Mouse (Mus musculus): ENCODE measurements at regions not wholly inside any gene's neighbourhood (a gene's known extent, or its start where the extent isn't known, plus 50 kb on each side); places are given as distances from the start of the nearest gene placed in this dataset.
A peak's percentile ranks its signal among the peaks of the same experiment; 100 is the strongest.

- DNase-seq (ENCODE audit: low read depth, low spot score) = peak; percentile 16
Measured at GRCm38 (mm10) chr7:73254972-73255371, 120.3 kb upstream of the Rgma start.

GRCm38 (mm10) chr7:73260140-73260539 is 115.2 kb upstream of the Rgma start:
- DNase-seq (ENCODE audit: low read depth, low spot score) = no peak

- DNase-seq (ENCODE audit: low read depth, low spot score) = peak; percentile 22
Measured at GRCm38 (mm10) chr7:73261750-73262149, 113.6 kb upstream of the Rgma start.

GRCm38 (mm10) chr7:73262526-73262925 is 112.8 kb upstream of the Rgma start:
- no peak for DNase-seq (ENCODE audit: low read depth, low spot score)

- no peak for DNase-seq (ENCODE audit: low read depth, low spot score)
Measured at GRCm38 (mm10) chr7:73269626-73270025, 105.7 kb upstream of the Rgma start.

- DNase-seq (ENCODE audit: low read depth, low spot score) = no peak
Measured at GRCm38 (mm10) chr7:73272787-73273186, 102.5 kb upstream of the Rgma start.

DNA sequence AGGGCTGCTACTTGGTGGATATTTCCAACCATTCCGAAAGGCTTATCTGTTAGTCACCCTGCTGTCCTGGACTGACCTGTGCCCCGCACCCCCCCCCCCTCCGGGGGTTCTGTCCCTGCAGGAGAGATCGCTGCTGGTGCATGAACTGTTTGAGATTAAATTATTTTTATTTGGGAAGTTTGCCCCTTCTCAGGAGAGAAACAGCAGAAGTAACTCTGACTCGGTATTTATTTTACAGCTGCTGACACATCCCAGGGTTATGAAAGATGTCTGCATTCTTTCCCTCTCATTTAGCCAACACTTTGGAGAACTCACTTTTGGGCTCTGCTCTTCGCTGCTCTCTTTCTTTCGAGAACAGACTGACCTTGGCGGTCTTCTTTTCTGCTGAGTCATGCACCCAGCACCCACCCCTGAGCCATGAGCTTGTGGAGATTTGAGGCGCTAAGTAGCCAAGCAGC is 99.5 kb upstream of the Rgma start:
- no peak for DNase-seq (ENCODE audit: low read depth, low spot score)

DNA sequence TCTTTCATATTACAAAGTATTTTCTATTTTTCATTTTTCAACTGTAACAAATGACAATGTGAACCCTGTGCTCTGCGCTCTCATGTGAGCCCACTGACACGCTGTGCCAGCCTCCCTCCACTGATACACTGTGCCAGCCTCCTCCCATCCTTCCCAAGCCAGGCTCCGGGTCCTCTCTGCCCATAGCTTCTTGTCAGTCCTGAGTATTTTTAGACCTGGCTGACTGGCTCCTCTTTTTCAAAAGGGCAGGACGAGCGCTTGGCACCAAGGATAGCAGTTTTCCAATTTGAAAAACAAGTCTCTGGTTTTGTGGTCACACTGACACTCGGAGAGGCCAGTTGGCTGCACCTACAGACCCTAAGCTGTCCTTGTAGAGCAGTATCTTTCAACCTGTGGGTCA is 96.7 kb upstream of the Rgma start:
- peak; percentile 48 for DNase-seq (ENCODE audit: low read depth, low spot score)

GRCm38 (mm10) chr7:73279936-73280445 is 95.3 kb upstream of the Rgma start:
- DNase-seq (ENCODE audit: low read depth, low spot score) = peak; percentile 61

GRCm38 (mm10) chr7:73286244-73286643 is 89.1 kb upstream of the Rgma start:
- DNase-seq (ENCODE audit: low read depth, low spot score) = no peak

DNA sequence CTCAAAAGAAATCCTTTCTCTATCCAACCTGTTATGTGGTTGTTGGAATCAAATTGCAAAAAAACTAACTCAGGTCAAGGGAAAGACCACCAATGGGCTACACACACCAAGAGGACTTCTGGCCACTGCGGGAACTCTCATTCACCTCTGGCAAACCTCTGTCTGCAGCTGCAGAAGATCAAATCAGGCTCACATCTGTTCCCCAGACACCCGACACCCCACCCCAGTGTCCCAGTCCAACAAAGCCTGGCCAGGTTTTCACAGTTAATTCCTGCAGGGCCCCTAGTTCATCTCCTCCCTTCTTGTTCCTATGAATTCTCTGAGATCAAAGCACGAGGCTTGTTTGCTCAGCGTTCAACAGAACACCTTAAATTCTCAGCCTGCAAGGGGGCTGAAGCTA is 82.0 kb upstream of the Rgma start:
- no peak for DNase-seq (ENCODE audit: low read depth, low spot score)

- DNase-seq (ENCODE audit: low read depth, low spot score) = no peak
Measured at GRCm38 (mm10) chr7:73294399-73294798, 80.9 kb upstream of the Rgma start.

- DNase-seq (ENCODE audit: low read depth, low spot score) = peak; percentile 78
Measured at GRCm38 (mm10) chr7:73302501-73302900, 72.8 kb upstream of the Rgma start.

- DNase-seq (ENCODE audit: low read depth, low spot score) = no peak
Measured at GRCm38 (mm10) chr7:73303818-73304217, 71.5 kb upstream of the Rgma start.

- DNase-seq (ENCODE audit: low read depth, low spot score) = peak; percentile 22
Measured at GRCm38 (mm10) chr7:73304799-73305198, 70.5 kb upstream of the Rgma start.

DNA sequence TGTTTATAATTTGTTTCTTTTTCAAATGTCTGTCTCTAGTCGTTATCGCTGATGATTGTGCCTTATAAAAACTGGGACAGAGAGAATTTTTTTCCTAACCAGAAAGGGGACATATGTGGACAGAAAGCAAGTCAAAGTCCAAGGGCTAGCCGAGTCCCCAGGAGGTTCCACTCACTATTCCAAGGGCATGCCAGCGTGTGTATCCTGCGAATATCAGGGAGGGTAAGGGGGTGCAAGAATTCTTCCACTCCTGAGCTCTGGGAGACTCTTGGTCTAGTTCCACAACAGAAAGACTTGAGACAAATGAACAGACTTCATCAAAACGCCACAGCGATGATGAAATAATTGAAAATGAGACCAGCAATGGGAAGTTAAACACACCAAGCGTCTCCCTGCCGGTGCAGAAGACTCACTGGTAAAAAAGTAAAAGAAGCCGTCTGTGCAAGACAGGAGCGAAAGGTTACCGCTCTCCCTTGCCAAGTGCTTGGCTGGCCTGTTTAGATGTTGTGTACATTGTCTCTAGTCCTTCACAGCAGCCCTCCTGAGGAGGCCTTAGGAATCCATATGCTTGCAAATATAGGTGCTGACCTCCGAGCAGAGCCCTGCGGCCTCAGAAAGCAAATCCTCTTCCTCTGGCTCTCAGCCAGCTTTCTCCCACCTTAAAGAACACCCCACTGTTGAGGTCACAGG is 69.9 kb upstream of the Rgma start:
- DNase-seq (ENCODE audit: low read depth, low spot score) = no peak

GRCm38 (mm10) chr7:73306296-73306695 is 69.0 kb upstream of the Rgma start:
- no peak for DNase-seq (ENCODE audit: low read depth, low spot score)

- DNase-seq (ENCODE audit: low read depth, low spot score) = peak; percentile 41
Measured at GRCm38 (mm10) chr7:73306728-73307127, 68.6 kb upstream of the Rgma start.

DNA sequence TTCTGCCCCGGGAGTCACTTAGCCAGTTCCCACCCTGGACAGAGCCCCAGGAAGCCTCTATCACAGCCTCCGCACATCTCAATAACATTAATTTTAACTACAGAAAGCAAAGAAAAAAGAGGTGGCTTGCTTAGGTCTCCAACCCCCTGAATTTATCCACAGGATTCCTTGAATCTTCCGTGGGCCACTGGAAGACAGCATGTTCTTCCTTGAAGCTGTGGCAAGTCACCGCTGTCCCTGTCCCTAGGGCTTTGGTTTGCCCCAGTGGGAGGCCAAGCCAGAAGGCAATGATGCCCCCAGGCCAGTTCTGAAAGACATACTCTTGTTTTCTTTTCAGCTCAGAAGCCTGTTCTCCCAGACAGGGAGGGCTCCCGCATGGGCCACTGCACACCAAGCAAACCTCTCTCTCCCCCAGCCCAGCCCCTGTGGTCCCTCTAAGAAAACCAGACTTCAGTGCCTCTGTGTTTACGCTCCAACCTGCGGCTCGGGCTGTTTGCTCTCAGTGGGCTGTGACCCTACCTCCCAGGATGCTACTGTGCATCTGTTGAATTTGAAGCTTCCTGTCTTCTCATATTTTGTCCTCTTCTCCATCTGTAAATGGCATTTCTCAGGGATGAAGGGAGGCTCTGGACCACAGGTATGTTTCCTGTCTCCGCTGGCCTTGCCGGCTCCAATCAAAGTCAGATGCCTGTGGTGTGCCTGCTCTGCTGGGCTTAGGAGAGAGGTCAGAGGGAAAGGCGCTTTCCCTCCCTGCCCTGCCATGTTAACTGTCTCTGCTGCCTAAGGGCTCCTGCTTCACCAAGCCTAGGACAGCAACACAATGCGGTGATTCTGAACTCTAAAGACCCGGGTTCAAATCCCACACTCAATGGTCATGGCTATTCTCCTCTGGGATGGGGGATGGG is 67.5 kb upstream of the Rgma start:
- DNase-seq (ENCODE audit: low read depth, low spot score) = no peak

DNA sequence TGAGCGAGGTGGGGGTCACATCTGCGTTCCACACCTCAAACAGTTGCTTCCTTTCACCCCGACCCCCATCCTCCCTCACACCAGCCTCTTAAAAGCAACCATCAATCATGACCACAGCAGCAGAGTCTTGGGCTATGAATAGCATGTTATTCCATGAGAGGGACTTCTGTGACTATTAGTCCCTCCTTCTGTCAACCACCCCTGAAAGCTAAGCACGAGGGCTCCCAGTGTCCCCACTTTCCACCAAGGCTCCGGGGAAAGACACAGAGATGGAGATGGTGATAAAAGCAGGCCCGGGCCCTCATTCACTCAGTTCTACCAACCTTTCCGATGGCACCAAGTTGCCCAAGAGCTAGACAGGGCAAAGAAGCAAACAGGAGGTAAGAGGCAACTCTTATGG is 66.3 kb upstream of the Rgma start:
- DNase-seq (ENCODE audit: low read depth, low spot score) = no peak

DNA sequence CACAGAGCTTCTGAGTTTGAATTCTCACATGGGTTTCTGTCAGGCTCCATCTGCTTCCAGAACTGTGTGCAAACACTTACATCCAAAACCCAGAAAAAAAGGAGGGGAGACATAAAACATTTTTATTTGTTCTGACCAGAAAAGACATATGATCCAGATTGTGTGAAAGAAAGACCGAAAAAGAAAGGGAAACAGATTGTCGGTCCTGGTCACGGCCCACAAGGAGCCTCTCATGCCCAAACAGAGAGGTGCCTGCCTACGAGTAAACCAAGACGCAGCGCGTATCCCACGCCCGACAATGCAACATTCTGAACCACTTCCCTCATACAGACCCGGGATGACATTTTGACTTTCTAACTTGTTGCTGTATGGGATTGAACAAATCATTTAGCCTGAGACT is 65.3 kb upstream of the Rgma start:
- peak; percentile 56 for DNase-seq (ENCODE audit: low read depth, low spot score)

- DNase-seq (ENCODE audit: low read depth, low spot score) = no peak
Measured at GRCm38 (mm10) chr7:73310581-73311136, 64.7 kb upstream of the Rgma start.

Measured in brain, adult 2 months (tissue).